Mouse (Mus musculus) small intestine, adult 2 months (tissue): Measurements from ENCODE around the gene Zc3hc1.

Experiments
- CTCF ChIP-seq: fragments of 200-500 bp; IDR thresholded peaks from 2 replicates; pipeline ENCODE4 v1.5.1; 2012; ENCODE audit warnings: low read depth, mild to moderate bottlenecking, control low read depth, inconsistent platforms, low read length, moderate library complexity, mixed read lengths; ENCODE audit not compliant: insufficient replicate concordance, insufficient read length; ENCODE audit errors: extremely low read depth
- POLR2A ChIP-seq: fragments of 200-500 bp; IDR thresholded peaks from 2 replicates; pipeline ENCODE4 v1.6.1; 2012; ENCODE audit warnings: low read depth, mild to moderate bottlenecking, control low read depth, inconsistent platforms, low read length, moderate library complexity

GRCm38 (mm10) chr6:30437054-30437453 is 46.2 kb upstream of the Zc3hc1 start:
- TF ChIP-seq POLR2A (no peak), CTCF (no peak)
